ENCODE assay signal across 22 mouse cellular contexts in genomic region chr17:50668681-50669208, GRCm38 (mm10).
DNase-seq lines count a peak whose midpoint lies in the region; ATAC-seq lines count a peak whose summit lies in the region.
"Had no signal": no experiment of that assay in that cellular context is flagged by ENCODE, and none has a peak within 500 bp of the region (broad histone marks: within the 10 kb centered on the region; RNA-seq: fewer than 3 reads in every experiment).

No protein-coding gene starts in this region.

- H3K9ac ChIP-seq in lung, embryonic 15.5 days, result no peak overlapping the region
- H3K9ac ChIP-seq: embryonic facial prominence, embryonic 15.5 days; forebrain, embryonic 15.5 days; heart, embryonic 15.5 days; hindbrain, embryonic 15.5 days had no signal

- no peaks in the 10 kb centered on the region for H3K36me3 ChIP-seq in lung, embryonic 15.5 days
- H3K36me3 ChIP-seq: embryonic facial prominence, embryonic 15.5 days; forebrain, embryonic 15.5 days; hindbrain, embryonic 15.5 days had no signal

- 77% methylated on average over 4 of the region's 4 CpGs for WGBS in lung, embryonic 15.5 days

- no peaks in the 10 kb centered on the region for H3K27me3 ChIP-seq in lung, embryonic 15.5 days
- H3K27me3 ChIP-seq: CH12.LX; embryonic facial prominence, embryonic 15.5 days; forebrain, embryonic 15.5 days; heart, embryonic 15.5 days; hindbrain, embryonic 15.5 days had no signal

- DNase-seq in cerebellum, postnatal 10 days, result peak; percentile 38 to 56
- no peak for DNase-seq in cerebellum, adult 18-20 months
- DNase-seq in lung, postnatal 14 days, result no peak
- DNase-seq in right cerebral cortex, postnatal 10 days (ENCODE audit: low spot score in 2 of 2), result peak; percentile 29 to 35
- DNase-seq in right cerebral cortex, postnatal 25 days, result no peak
- peak; percentile 26 for DNase-seq in adrenal gland, postnatal 25 days
- DNase-seq: cerebellum, adult 2 months; embryo, embryonic 11 days; gastrocnemius, postnatal 10 days; heart, adult 2 months; heart, postnatal 14 days had no signal

- ATAC-seq in lung, embryonic 15.5 days (ENCODE audit: borderline replicate concordance, extremely low read depth, low FRiP score, low TSS enrichment), result 0 out of 2 replicates have a peak, but pooled peaks have one; percentile 31
- no peak for ATAC-seq in erythroblast, adult 5-6 weeks (replicated peaks; ENCODE audit: low FRiP score, poor library complexity, severe bottlenecking)
- ATAC-seq: forebrain, embryonic 15.5 days; inflammation-experienced regulatory T-cells, adult 6 months; intestine, postnatal 0 days had no signal

- no peaks in the 10 kb centered on the region for H3K4me1 ChIP-seq in lung, embryonic 15.5 days
- H3K4me1 ChIP-seq: embryonic facial prominence, embryonic 15.5 days; forebrain, embryonic 15.5 days; heart, embryonic 15.5 days; hindbrain, embryonic 10.5 days; hindbrain, embryonic 15.5 days had no signal

- H3K9me3 ChIP-seq in lung, embryonic 15.5 days, result no peaks in the 10 kb centered on the region
- H3K9me3 ChIP-seq: embryonic facial prominence, embryonic 15.5 days; forebrain, embryonic 15.5 days; heart, embryonic 15.5 days; hindbrain, embryonic 10.5 days; hindbrain, embryonic 15.5 days had no signal

- no peak overlapping the region for H3K27ac ChIP-seq in lung, embryonic 15.5 days
- H3K27ac ChIP-seq: embryonic facial prominence, embryonic 15.5 days; forebrain, embryonic 15.5 days; heart, adult 2 months; heart, embryonic 15.5 days; hindbrain, embryonic 10.5 days; hindbrain, embryonic 15.5 days had no signal

- H3K4me3 ChIP-seq in lung, embryonic 15.5 days, result no peak overlapping the region
- H3K4me3 ChIP-seq: embryonic facial prominence, embryonic 15.5 days; forebrain, embryonic 15.5 days; heart, adult 2 months; heart, embryonic 15.5 days; hindbrain, embryonic 10.5 days; hindbrain, embryonic 15.5 days had no signal

- H3K4me2 ChIP-seq in lung, embryonic 15.5 days, result no peak overlapping the region
- H3K4me2 ChIP-seq: embryonic facial prominence, embryonic 15.5 days; forebrain, embryonic 15.5 days; heart, embryonic 11.5 days; heart, embryonic 15.5 days; hindbrain, embryonic 15.5 days had no signal

Comparison
In these comparisons a context has a peak if more than half of its experiments do, and no peak if none do; other contexts are left out.
1. DNase-seq: peak in cerebellum, postnatal 10 days (2 of 2), right cerebral cortex, postnatal 10 days (2 of 2) and adrenal gland, postnatal 25 days (single experiment); none in cerebellum, adult 18-20 months (0 of 2), lung, postnatal 14 days (single experiment) and right cerebral cortex, postnatal 25 days (single experiment).